Mouse (Mus musculus) heart, adult 2 months (tissue): Measurements from ENCODE around the gene Txn1.

Source experiments
- CTCF ChIP-seq: fragments of 200-600 bp; IDR thresholded peaks from 2 replicates; pipeline ENCODE4 v1.8.1; 2022; ENCODE audit warnings: antibody characterized with exemption, mild to moderate bottlenecking, moderate library complexity
- EP300 ChIP-seq: fragments of 200-500 bp; IDR thresholded peaks from 2 replicates; pipeline ENCODE4 v1.6.1; 2011; ENCODE audit warnings: low read depth, low read length, control low read depth; ENCODE audit not compliant: insufficient read depth

- TF ChIP-seq CTCF (no peak), EP300 (no peak)
These were observed 9.3 kb upstream of the Txn1 start for GRCm38 (mm10) chr4:57965516-57965915.
